Mouse (Mus musculus) lung, postnatal 0 days (tissue): ENCODE results near the gene Styxl1. TPM values are rescaled to one million over a fixed set of nuclear protein-coding genes. Genes with fewer than 3 reads are reported as not detected.

Experiments used
- ATAC-seq: fragments of 200-750 bp; cut with Nextera tagmentation; 2 replicates; pipeline ENCODE4 v1.8.0; 2017; ENCODE audit warnings: moderate library complexity
- DNase-seq: peaks from one replicate; pipeline ENCODE4 v3.0.0-alpha.2; 2016; ENCODE audit warnings: low spot score
- H3K27ac ChIP-seq: fragments of 300-500 bp; sonication (generic); 2 replicates; pipeline ENCODE4 v1.5.1; 2014; ENCODE audit warnings: antibody characterized with exemption, mild to moderate bottlenecking, low read length, mixed read lengths
- H3K27me3 ChIP-seq: fragments of 300-500 bp; sonication (generic); replicated peaks from 2 replicates; pipeline ENCODE4 v1.6.1; 2014; ENCODE audit warnings: low read length, mixed read lengths; ENCODE audit not compliant: insufficient read depth
- H3K36me3 ChIP-seq: fragments of 300-500 bp; sonication (generic); 2 replicates; pipeline ENCODE4 v1.6.1; 2014; ENCODE audit warnings: low read length, mixed read lengths; ENCODE audit not compliant: insufficient read depth
- H3K4me1 ChIP-seq: fragments of 300-500 bp; sonication (generic); 2 replicates; pipeline ENCODE4 v1.6.1; 2014; ENCODE audit warnings: antibody characterized with exemption, low read depth, low read length, mixed read lengths; ENCODE audit not compliant: insufficient read depth
- H3K4me2 ChIP-seq: fragments of 300-500 bp; sonication (generic); replicated peaks from 2 replicates; pipeline ENCODE4 v1.6.1; 2014; ENCODE audit warnings: low read depth, mild to moderate bottlenecking, low read length, moderate library complexity, mixed read lengths
- H3K4me3 ChIP-seq: fragments of 300-500 bp; sonication (generic); 2 replicates; pipeline ENCODE4 v1.5.1; 2014; ENCODE audit warnings: low read depth, low read length
- H3K9ac ChIP-seq: fragments of 300-500 bp; sonication (generic); replicated peaks from 2 replicates; pipeline ENCODE4 v1.6.1; 2014; ENCODE audit warnings: low read depth, mild to moderate bottlenecking
- H3K9me3 ChIP-seq: fragments of 300-500 bp; sonication (generic); 2 replicates; pipeline ENCODE4 v1.6.1; 2016; ENCODE audit warnings: low read length, mixed read lengths
- CTCF ChIP-seq: IDR thresholded peaks from 2 replicates; pipeline ENCODE4 v1.5.1; 2016; ENCODE audit warnings: antibody characterized with exemption, mild to moderate bottlenecking
- EP300 ChIP-seq: IDR thresholded peaks from 2 replicates; pipeline ENCODE4 v1.6.1; 2016; ENCODE audit warnings: antibody characterized with exemption, mild to moderate bottlenecking, control low read depth
- WGBS: fragments of 180-500 bp; shearing (Covaris S2); extraction: QIAGEN DNeasy Blood & Tissue Kit; methylation state at CpG from one replicate; pipeline ENCODE4 v1.1.7; 2014; 5-methylcytosine and 5-hydroxymethylcytosine counted together
- polyA plus RNA-seq: library from polyadenylated mRNA; unstranded; fragments of >200 nt; fragmentation: Nextera tagmentation; extraction: Ambion mirVana; gene quantifications from 2 replicates; pipeline ENCODE4 v1.2.1, GENCODE M21; 2015

Gene Styxl1
- polyA plus RNA-seq, 1 experiment from 2014 or later = 1.7 TPM

- 72% methylated on average over 7 of the region's 7 CpGs for WGBS
- peak; percentile 82 for DNase-seq
- H3K27me3 ChIP-seq = no peaks in the 10 kb centered on the region
- TF ChIP-seq CTCF (no peak), EP300 (no peak)
- H3K36me3 ChIP-seq = peaks cover 9% of the 10 kb centered on the region; the same call in 1 of the 2 replicates
- H3K9ac ChIP-seq = no peak overlapping the region
- H3K4me1 ChIP-seq = peaks cover 8% of the 10 kb centered on the region
- no peaks in the 10 kb centered on the region for H3K9me3 ChIP-seq
- no peak overlapping the region for H3K4me2 ChIP-seq
- ATAC-seq = 0 out of 2 replicates have a peak, but pooled peaks have one; percentile 30
- H3K4me3 ChIP-seq = no peak overlapping the region
- no peak overlapping the region for H3K27ac ChIP-seq
Measured at GRCm38 (mm10) chr5:135710599-135711214, 67.5 kb downstream of the Styxl1 start.

GRCm38 (mm10) chr5:135709716-135710115, 68.5 kb downstream of the Styxl1 start:
- no peaks in the 10 kb centered on the region for H3K9me3 ChIP-seq
- 88% methylated on average over 5 of the region's 5 CpGs for WGBS
- H3K9ac ChIP-seq = no peak overlapping the region
- H3K27ac ChIP-seq = no peak overlapping the region
- DNase-seq (no peak), ATAC-seq (no peak)
- H3K27me3 ChIP-seq = no peaks in the 10 kb centered on the region
- TF ChIP-seq EP300 (no peak), CTCF (no peak)
- no peak overlapping the region for H3K4me2 ChIP-seq
- H3K4me3 ChIP-seq = no peak overlapping the region
- peaks cover 8% of the 10 kb centered on the region for H3K4me1 ChIP-seq
- H3K36me3 ChIP-seq = peaks cover 9% of the 10 kb centered on the region; the same call in 1 of the 2 replicates

- 82% methylated on average over 1 of the region's 1 CpGs for WGBS
- TF ChIP-seq CTCF = no peak
- no peak for TF ChIP-seq EP300
- Histone ChIP-seq H3K9me3 (no peaks in the 10 kb centered on the region), H3K36me3 (peaks cover 9% of the 10 kb centered on the region; the same call in 1 of the 2 replicates), H3K4me2 (no peak overlapping the region), H3K9ac (no peak overlapping the region), H3K27me3 (no peaks in the 10 kb centered on the region), H3K4me3 (no peak overlapping the region), H3K4me1 (no peaks in the 10 kb centered on the region; the same call in 1 of the 2 replicates), H3K27ac (no peak overlapping the region)
- ATAC-seq (no peak), DNase-seq (no peak)
Measured at GRCm38 (mm10) chr5:135707855-135708254, 70.3 kb downstream of the Styxl1 start.

GRCm38 (mm10) chr5:135707039-135707438, 71.1 kb downstream of the Styxl1 start:
- DNase-seq (no peak), ATAC-seq (no peak)
- no peak overlapping the region for H3K4me3 ChIP-seq
- H3K9ac ChIP-seq = no peak overlapping the region
- H3K4me1 ChIP-seq = no peaks in the 10 kb centered on the region; the same call in 1 of the 2 replicates
- TF ChIP-seq CTCF (no peak), EP300 (no peak)
- H3K9me3 ChIP-seq = no peaks in the 10 kb centered on the region
- WGBS = 94% methylated on average over 13 of the region's 13 CpGs
- no peaks in the 10 kb centered on the region for H3K27me3 ChIP-seq
- no peak overlapping the region for H3K4me2 ChIP-seq
- no peak overlapping the region for H3K27ac ChIP-seq
- H3K36me3 ChIP-seq = peaks cover 9% of the 10 kb centered on the region; the same call in 1 of the 2 replicates

- Histone ChIP-seq H3K4me1 (no peaks in the 10 kb centered on the region), H3K9me3 (no peaks in the 10 kb centered on the region), H3K36me3 (peaks cover 9% of the 10 kb centered on the region; the same call in 1 of the 2 replicates), H3K4me2 (no peak overlapping the region), H3K27ac (no peak overlapping the region), H3K4me3 (no peak overlapping the region), H3K9ac (no peak overlapping the region), H3K27me3 (no peaks in the 10 kb centered on the region)
- TF ChIP-seq EP300 (no peak), CTCF (no peak)
- DNase-seq (no peak), ATAC-seq (no peak)
- WGBS = 88% methylated on average over 4 of the region's 4 CpGs
Measured at GRCm38 (mm10) chr5:135705383-135705782, 72.8 kb downstream of the Styxl1 start.

GRCm38 (mm10) chr5:135703431-135703830, 74.8 kb downstream of the Styxl1 start:
- no peaks in the 10 kb centered on the region for H3K27me3 ChIP-seq
- no peak overlapping the region for H3K4me3 ChIP-seq
- H3K27ac ChIP-seq = no peak overlapping the region
- ATAC-seq = no peak
- WGBS = 90% methylated on average over 7 of the region's 7 CpGs
- H3K36me3 ChIP-seq = peaks cover 9% of the 10 kb centered on the region; the same call in 1 of the 2 replicates
- no peaks in the 10 kb centered on the region for H3K4me1 ChIP-seq
- TF ChIP-seq EP300 (no peak), CTCF (no peak)
- no peak overlapping the region for H3K4me2 ChIP-seq
- DNase-seq = no peak
- no peak overlapping the region for H3K9ac ChIP-seq
- no peaks in the 10 kb centered on the region for H3K9me3 ChIP-seq
